Mouse (Mus musculus) thymus, adult 2 months (tissue): Measurements from ENCODE around the gene AU022252. TPM values are rescaled to one million over a fixed set of nuclear protein-coding genes. Genes with fewer than 3 reads are reported as not detected.

Source experiments
- DNase-seq: peaks from one replicate; pipeline ENCODE4 v3.0.0; 2021
- H3K27ac ChIP-seq: fragments of 200-500 bp; 2 replicates; pipeline ENCODE4 v1.5.1; 2012; ENCODE audit warnings: low read length, control low read depth; ENCODE audit not compliant: control insufficient read depth, insufficient read depth
- H3K27me3 ChIP-seq: fragments of 200-500 bp; 2 replicates; pipeline ENCODE4 v1.6.1; 2012; ENCODE audit warnings: mild to moderate bottlenecking, low read length, moderate library complexity, mixed read lengths; ENCODE audit not compliant: control insufficient read depth, insufficient read depth
- H3K36me3 ChIP-seq: fragments of 200-500 bp; 2 replicates; pipeline ENCODE4 v1.6.1; 2012; ENCODE audit warnings: mild to moderate bottlenecking, low read length, moderate library complexity; ENCODE audit not compliant: control insufficient read depth, insufficient read depth
- H3K4me1 ChIP-seq: fragments of 200-500 bp; replicated peaks from 2 replicates; pipeline ENCODE4 v1.6.1; 2012; ENCODE audit warnings: low read length; ENCODE audit not compliant: control insufficient read depth, insufficient read depth
- H3K4me3 ChIP-seq: fragments of 200-500 bp; 2 replicates; pipeline ENCODE4 v1.5.1; 2012; ENCODE audit warnings: mild to moderate bottlenecking, low read length, control low read depth, moderate library complexity; ENCODE audit not compliant: control insufficient read depth, insufficient read depth
- CTCF ChIP-seq: fragments of 200-500 bp; IDR thresholded peaks from 2 replicates; pipeline ENCODE4 v1.5.1; 2012; ENCODE audit warnings: mild to moderate bottlenecking, control low read depth, low read length, moderate library complexity, borderline replicate concordance; ENCODE audit not compliant: control insufficient read depth, poor library complexity, insufficient read depth; ENCODE audit errors: extremely low read depth
- POLR2A ChIP-seq: fragments of 200-500 bp; IDR thresholded peaks from 2 replicates; pipeline ENCODE4 v1.6.1; 2012; ENCODE audit warnings: mild to moderate bottlenecking, low read length, control low read depth, moderate library complexity; ENCODE audit not compliant: control insufficient read depth, poor library complexity, insufficient read depth; ENCODE audit errors: extremely low read depth
- WGBS: fragments of 180-500 bp; shearing (Covaris S2); methylation state at CpG from one replicate; pipeline ENCODE4 v1.1.7; 2018; 5-methylcytosine and 5-hydroxymethylcytosine counted together
- polyA plus RNA-seq: library from polyadenylated mRNA; depleted of rRNA; stranded (reverse); fragments of >200 nt; gene quantifications from 2 replicates; pipeline ENCODE4 v1.2.3, GENCODE M21; 2012; rRNA removed

AU022252 gene
- polyA plus RNA-seq, 1 experiment, result 9.6 TPM

GRCm38 (mm10) chr4:119167663-119168062, 64.8 kb downstream of the AU022252 start:
- DNase-seq, result peak; percentile 79
- no peak overlapping the region for H3K27ac ChIP-seq
- 1% methylated on average over 4 of the region's 4 CpGs for WGBS
- H3K27me3 ChIP-seq, result no peaks in the 10 kb centered on the region
- H3K4me3 ChIP-seq, result no peak overlapping the region
- no peaks in the 10 kb centered on the region for H3K36me3 ChIP-seq
- H3K4me1 ChIP-seq, result no peaks in the 10 kb centered on the region
- no peak for TF ChIP-seq CTCF
- TF ChIP-seq POLR2A, result no peak

GRCm38 (mm10) chr4:119167068-119167467, 65.4 kb downstream of the AU022252 start:
- Histone ChIP-seq H3K27me3 (no peaks in the 10 kb centered on the region), H3K4me1 (no peaks in the 10 kb centered on the region), H3K36me3 (no peaks in the 10 kb centered on the region), H3K4me3 (no peak overlapping the region), H3K27ac (no peak overlapping the region)
- TF ChIP-seq POLR2A (no peak), CTCF (no peak)
- 87% methylated on average over 4 of the region's 4 CpGs for WGBS
- DNase-seq, result no peak

- Histone ChIP-seq H3K36me3 (no peaks in the 10 kb centered on the region), H3K4me3 (no peak overlapping the region), H3K4me1 (no peaks in the 10 kb centered on the region), H3K27ac (no peak overlapping the region), H3K27me3 (no peaks in the 10 kb centered on the region)
- no peak for DNase-seq
- TF ChIP-seq CTCF, result no peak
- TF ChIP-seq POLR2A, result no peak
- WGBS, result 87% methylated on average over 7 of the region's 7 CpGs
Observed at GRCm38 (mm10) chr4:119165916-119166315, 66.6 kb downstream of the AU022252 start.

GRCm38 (mm10) chr4:119162990-119163389, 69.5 kb downstream of the AU022252 start:
- H3K27me3 ChIP-seq, result no peaks in the 10 kb centered on the region
- H3K4me1 ChIP-seq, result no peaks in the 10 kb centered on the region
- no peak overlapping the region for H3K27ac ChIP-seq
- DNase-seq, result no peak
- 93% methylated on average over 4 of the region's 4 CpGs for WGBS
- no peaks in the 10 kb centered on the region for H3K36me3 ChIP-seq
- H3K4me3 ChIP-seq, result no peak overlapping the region
- no peak for TF ChIP-seq POLR2A
- TF ChIP-seq CTCF, result no peak

- Histone ChIP-seq H3K27ac (no peak overlapping the region), H3K4me3 (no peak overlapping the region), H3K27me3 (no peaks in the 10 kb centered on the region), H3K36me3 (no peaks in the 10 kb centered on the region), H3K4me1 (no peaks in the 10 kb centered on the region)
- 80% methylated on average over 3 of the region's 3 CpGs for WGBS
- TF ChIP-seq CTCF (no peak), POLR2A (no peak)
- no peak for DNase-seq
Observed at GRCm38 (mm10) chr4:119161358-119161757, 71.2 kb downstream of the AU022252 start.

GRCm38 (mm10) chr4:119157891-119158290, 74.6 kb downstream of the AU022252 start:
- TF ChIP-seq CTCF, result no peak
- TF ChIP-seq POLR2A, result no peak
- 88% methylated on average over 5 of the region's 5 CpGs for WGBS
- no peaks in the 10 kb centered on the region for H3K36me3 ChIP-seq
- H3K4me1 ChIP-seq, result no peaks in the 10 kb centered on the region
- no peak for DNase-seq
- H3K27me3 ChIP-seq, result no peaks in the 10 kb centered on the region
- H3K4me3 ChIP-seq, result no peak overlapping the region
- no peak overlapping the region for H3K27ac ChIP-seq

GRCm38 (mm10) chr4:119157186-119157585, 75.3 kb downstream of the AU022252 start:
- TF ChIP-seq POLR2A (no peak), CTCF (no peak)
- Histone ChIP-seq H3K4me3 (no peak overlapping the region), H3K27me3 (no peaks in the 10 kb centered on the region), H3K36me3 (no peaks in the 10 kb centered on the region), H3K4me1 (no peaks in the 10 kb centered on the region), H3K27ac (no peak overlapping the region)
- 35% methylated on average over 2 of the region's 2 CpGs for WGBS
- DNase-seq, result peak; percentile 66

Other genes starting within 250 kb of the AU022252 start
- 42.2 and 42.5 TPM in 2 replicates for gene Slc2a1, start 124.0 kb downstream of the AU022252 start, polyA plus RNA-seq
- gene Zfp691, start 58.5 kb downstream of the AU022252 start, polyA plus RNA-seq, result 12.9 and 19.1 TPM in 2 replicates
- 0.61 and 0.96 TPM in 2 replicates for gene Ermap, start 42.7 kb downstream of the AU022252 start, polyA plus RNA-seq
- gene Svbp, start 37.4 kb downstream of the AU022252 start, polyA plus RNA-seq, result 41.9 and 59.8 TPM in 2 replicates
- not detected in 2 replicates for gene Tmem269, start 14.5 kb downstream of the AU022252 start, polyA plus RNA-seq
- gene P3h1, start 203 bp upstream of the AU022252 start, polyA plus RNA-seq, result 8.8 and 9.9 TPM in 2 replicates
- gene Cldn19, start 22.7 kb upstream of the AU022252 start, polyA plus RNA-seq, result 0.18 and 0.50 TPM in 2 replicates
- 156 and 199 TPM in 2 replicates for gene Ybx1, start 61.9 kb upstream of the AU022252 start, polyA plus RNA-seq
- gene Ppih, start 87.8 kb upstream of the AU022252 start, polyA plus RNA-seq, result 21.2 and 26.6 TPM in 2 replicates
- gene Ccdc30, start 182.8 kb upstream of the AU022252 start, polyA plus RNA-seq, result 3.4 and 3.7 TPM in 2 replicates
- 20.1 and 21.8 TPM in 2 replicates for gene Ppcs, start 189.7 kb upstream of the AU022252 start, polyA plus RNA-seq
- 0.35 and 0.55 TPM in 2 replicates for gene Zmynd12, start 190.1 kb upstream of the AU022252 start, polyA plus RNA-seq